Mouse (Mus musculus) 416B (cell line): ENCODE results near the gene Exosc10.
A peak's percentile ranks its signal among the peaks of the same experiment; 100 is the strongest.

Experiments used
- DNase-seq: peaks from one replicate; pipeline ENCODE4 v3.0.0; 2011; ENCODE audit warnings: low read depth

Exosc10 gene

GRCm38 (mm10) chr4:148558297-148559000, at the start of gene Exosc10:
Gene Exosc10, plus strand, starts transcription at chr4:148558429.
- DNase-seq: peak; percentile 90

- DNase-seq: peak; percentile 80
Observed at GRCm38 (mm10) chr4:148509450-148510084, 48.7 kb upstream of the Exosc10 start.

- no peak for DNase-seq
Observed at GRCm38 (mm10) chr4:148510691-148511090, 47.5 kb upstream of the Exosc10 start.

- DNase-seq: no peak
Observed at GRCm38 (mm10) chr4:148511334-148511733, 46.9 kb upstream of the Exosc10 start.

GRCm38 (mm10) chr4:148513021-148513559, 45.1 kb upstream of the Exosc10 start:
- no peak for DNase-seq

GRCm38 (mm10) chr4:148515313-148515712, 42.9 kb upstream of the Exosc10 start:
- DNase-seq: peak; percentile 47

GRCm38 (mm10) chr4:148517809-148518208, 40.4 kb upstream of the Exosc10 start:
- no peak for DNase-seq

GRCm38 (mm10) chr4:148518235-148518795, 39.9 kb upstream of the Exosc10 start:
- DNase-seq: no peak

GRCm38 (mm10) chr4:148523538-148523937, 34.7 kb upstream of the Exosc10 start:
- DNase-seq: no peak

GRCm38 (mm10) chr4:148527158-148527910, 30.9 kb upstream of the Exosc10 start:
- DNase-seq: no peak

- no peak for DNase-seq
Observed at GRCm38 (mm10) chr4:148530351-148530750, 27.9 kb upstream of the Exosc10 start.

- no peak for DNase-seq
Observed at GRCm38 (mm10) chr4:148530778-148531177, 27.5 kb upstream of the Exosc10 start.

- no peak for DNase-seq
Observed at GRCm38 (mm10) chr4:148531341-148531740, 26.9 kb upstream of the Exosc10 start.

- no peak for DNase-seq
Observed at GRCm38 (mm10) chr4:148532516-148532915, 25.7 kb upstream of the Exosc10 start.

GRCm38 (mm10) chr4:148533613-148534328, 24.5 kb upstream of the Exosc10 start:
- no peak for DNase-seq

- no peak for DNase-seq
Observed at GRCm38 (mm10) chr4:148535876-148536275, 22.4 kb upstream of the Exosc10 start.

GRCm38 (mm10) chr4:148549106-148549505, 9.1 kb upstream of the Exosc10 start:
- DNase-seq: no peak

- DNase-seq: no peak
Observed at GRCm38 (mm10) chr4:148557766-148558165, 463 bp upstream of the Exosc10 start.

GRCm38 (mm10) chr4:148562676-148563075, 4.4 kb downstream of the Exosc10 start:
- no peak for DNase-seq

GRCm38 (mm10) chr4:148563595-148563994, 5.4 kb downstream of the Exosc10 start:
- DNase-seq: no peak

GRCm38 (mm10) chr4:148570138-148570537, 11.9 kb downstream of the Exosc10 start:
- DNase-seq: no peak
